Mouse (Mus musculus): ENCODE measurements around the gene Pms1. TPM values are rescaled to one million over a fixed set of nuclear protein-coding genes. Genes with fewer than 3 reads are reported as not detected.

Pms1 gene
- polyA plus RNA-seq, 1 experiment = 2.1 TPM

GRCm38 (mm10) chr1:53191234-53191633 is 105.6 kb downstream of the Pms1 start:
- H3K27me3 ChIP-seq (ENCODE audit: control insufficient read depth, insufficient read depth, insufficient read length) = no peaks in the 10 kb centered on the region
- H3K79me2 ChIP-seq (ENCODE audit: control insufficient read depth, insufficient read depth) = no peaks in the 10 kb centered on the region
- no peak overlapping the region for H3K4me3 ChIP-seq (ENCODE audit: insufficient read depth, poor library complexity, severe bottlenecking)
- H3K36me3 ChIP-seq (ENCODE audit: control insufficient read depth, insufficient read depth) = no peaks in the 10 kb centered on the region
- H3K79me3 ChIP-seq (ENCODE audit: low read depth) = no peaks in the 10 kb centered on the region
- H3ac ChIP-seq (ENCODE audit: control insufficient read depth, insufficient read length, low read depth) = no peak overlapping the region
- no peak for TF ChIP-seq MYOD1 (IDR thresholded peaks at IDR 0.05; ENCODE audit: control insufficient read depth, insufficient read length, low read depth)
- TF ChIP-seq USF1 (IDR thresholded peaks at IDR 0.05; ENCODE audit: low read depth) = no peak
- TF ChIP-seq MYOG (IDR thresholded peaks at IDR 0.05; ENCODE audit: control insufficient read depth, extremely low read depth, insufficient read length) = no peak
- no peak for TF ChIP-seq FOSL1 (IDR thresholded peaks at IDR 0.05; ENCODE audit: insufficient read depth, low read length, poor library complexity, severe bottlenecking)

GRCm38 (mm10) chr1:53189620-53190019 is 107.2 kb downstream of the Pms1 start:
- no peaks in the 10 kb centered on the region for H3K27me3 ChIP-seq (ENCODE audit: control insufficient read depth, insufficient read depth, insufficient read length)
- no peak overlapping the region for H3ac ChIP-seq (ENCODE audit: control insufficient read depth, insufficient read length, low read depth)
- H3K79me2 ChIP-seq (ENCODE audit: control insufficient read depth, insufficient read depth) = no peaks in the 10 kb centered on the region
- H3K36me3 ChIP-seq (ENCODE audit: control insufficient read depth, insufficient read depth) = no peaks in the 10 kb centered on the region
- no peak overlapping the region for H3K4me3 ChIP-seq (ENCODE audit: insufficient read depth, poor library complexity, severe bottlenecking)
- no peaks in the 10 kb centered on the region for H3K79me3 ChIP-seq (ENCODE audit: low read depth)
- TF ChIP-seq MAX (IDR thresholded peaks at IDR 0.05) (no peak), CEBPB (IDR thresholded peaks at IDR 0.05; ENCODE audit: low read depth) (no peak), MYOG (IDR thresholded peaks at IDR 0.05; ENCODE audit: control insufficient read depth, extremely low read depth, insufficient read length) (no peak)

DNA sequence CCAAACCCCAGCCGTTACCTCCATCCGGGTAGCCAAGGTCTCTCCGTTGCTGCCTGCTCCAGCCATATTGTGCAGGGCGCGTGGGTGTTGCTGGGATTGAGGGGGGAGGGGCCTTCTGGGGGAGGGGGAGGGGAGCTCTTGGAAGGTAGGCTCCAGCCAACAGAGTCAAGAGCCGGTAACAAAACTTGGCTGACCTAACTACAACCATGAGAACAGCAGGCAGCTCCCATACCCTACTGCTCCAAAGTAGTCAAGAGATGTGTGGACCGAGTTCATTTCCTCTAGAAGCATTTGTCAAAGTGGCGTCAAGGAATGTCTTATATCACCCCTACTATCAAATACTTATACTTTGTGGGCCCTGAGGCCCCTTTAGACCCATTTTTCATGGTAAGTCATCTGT is 109.3 kb downstream of the Pms1 start, which contains the start of gene 1700019A02Rik:
1700019A02Rik (minus strand) TSS at position 101 of the 400 bp plus-strand sequence.
- H3K79me2 ChIP-seq (ENCODE audit: control insufficient read depth, insufficient read depth) = no peaks in the 10 kb centered on the region
- H3K79me3 ChIP-seq (ENCODE audit: low read depth) = no peaks in the 10 kb centered on the region
- H3ac ChIP-seq (ENCODE audit: control insufficient read depth, insufficient read length, low read depth) = no peak within 1 kb of the TSS
- no peaks in the 10 kb centered on the region for H3K36me3 ChIP-seq (ENCODE audit: control insufficient read depth, insufficient read depth)
- no peak within 1 kb of the TSS for H3K4me3 ChIP-seq (ENCODE audit: insufficient read depth, poor library complexity, severe bottlenecking)
- TF ChIP-seq FOSL1 (IDR thresholded peaks at IDR 0.05; ENCODE audit: insufficient read depth, low read length, poor library complexity, severe bottlenecking) (no peak), MYOG (IDR thresholded peaks at IDR 0.05; ENCODE audit: control insufficient read depth, extremely low read depth, insufficient read length) (no peak), CTCF (IDR thresholded peaks at IDR 0.05; ENCODE audit: control insufficient read depth, insufficient read depth, insufficient read length) (no peak), MAX (IDR thresholded peaks at IDR 0.05) (no peak), CEBPB (IDR thresholded peaks at IDR 0.05; ENCODE audit: low read depth) (no peak), USF1 (IDR thresholded peaks at IDR 0.05; ENCODE audit: low read depth) (no peak), MYOD1 (IDR thresholded peaks at IDR 0.05; ENCODE audit: control insufficient read depth, insufficient read length, low read depth) (no peak)
- no peaks in the 10 kb centered on the region for H3K27me3 ChIP-seq (ENCODE audit: control insufficient read depth, insufficient read depth, insufficient read length)

DNA sequence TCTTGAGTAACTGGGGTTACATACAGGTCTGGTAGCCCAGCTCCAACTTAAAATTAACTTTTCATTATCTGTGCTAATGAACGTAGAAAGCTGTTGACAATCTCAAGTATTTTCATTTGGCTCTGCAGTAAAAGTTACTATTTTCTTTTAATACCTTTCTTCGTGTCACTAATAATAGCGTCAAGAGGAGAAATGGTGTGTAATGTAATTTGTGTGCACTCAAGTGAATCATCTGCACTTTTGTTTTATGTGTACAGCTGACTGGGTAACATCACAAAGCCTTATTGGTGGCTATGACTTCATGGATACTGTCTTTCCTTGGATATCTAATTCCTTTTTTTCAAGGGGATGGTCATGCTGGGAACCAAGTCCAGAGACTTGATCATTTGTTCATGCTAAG is 110.5 kb downstream of the Pms1 start:
- Histone ChIP-seq H3K4me3 (ENCODE audit: insufficient read depth, poor library complexity, severe bottlenecking) (no peak overlapping the region), H3K27me3 (ENCODE audit: control insufficient read depth, insufficient read depth, insufficient read length) (no peaks in the 10 kb centered on the region), H3K36me3 (ENCODE audit: control insufficient read depth, insufficient read depth) (no peaks in the 10 kb centered on the region), H3K79me3 (ENCODE audit: low read depth) (no peaks in the 10 kb centered on the region), H3ac (ENCODE audit: control insufficient read depth, insufficient read length, low read depth) (no peak overlapping the region), H3K79me2 (ENCODE audit: control insufficient read depth, insufficient read depth) (no peaks in the 10 kb centered on the region)
- no peak for TF ChIP-seq USF1 (IDR thresholded peaks at IDR 0.05; ENCODE audit: low read depth)
- no peak for TF ChIP-seq MAX (IDR thresholded peaks at IDR 0.05)
- TF ChIP-seq MYOG (IDR thresholded peaks at IDR 0.05; ENCODE audit: control insufficient read depth, extremely low read depth, insufficient read length) = no peak
- TF ChIP-seq MYOD1 (IDR thresholded peaks at IDR 0.05; ENCODE audit: control insufficient read depth, insufficient read length, low read depth) = no peak
- no peak for TF ChIP-seq FOSL1 (IDR thresholded peaks at IDR 0.05; ENCODE audit: insufficient read depth, low read length, poor library complexity, severe bottlenecking)
- no peak for TF ChIP-seq CTCF (IDR thresholded peaks at IDR 0.05; ENCODE audit: control insufficient read depth, insufficient read depth, insufficient read length)
- TF ChIP-seq CEBPB (IDR thresholded peaks at IDR 0.05; ENCODE audit: low read depth) = no peak

DNA sequence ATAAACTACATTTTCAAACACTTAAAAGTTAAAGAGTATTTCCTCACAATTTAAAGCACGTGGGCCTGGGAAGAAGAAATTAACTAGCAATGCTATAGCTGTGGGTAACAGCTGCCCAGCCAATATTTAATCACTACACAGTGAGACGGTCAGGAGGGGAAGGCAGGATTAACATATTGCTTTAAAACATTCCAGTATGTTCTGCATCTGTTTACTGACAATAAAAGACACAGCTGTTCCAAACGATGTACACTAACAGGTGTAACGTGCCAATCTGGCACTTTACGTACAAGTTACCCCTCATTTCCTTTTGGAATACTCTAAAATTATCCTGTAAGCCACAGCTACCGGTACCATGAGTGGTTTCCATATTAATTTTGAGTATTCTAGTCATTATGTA is 139.1 kb downstream of the Pms1 start:
- no peaks in the 10 kb centered on the region for H3K36me3 ChIP-seq (ENCODE audit: control insufficient read depth, insufficient read depth)
- no peaks in the 10 kb centered on the region for H3K27me3 ChIP-seq (ENCODE audit: control insufficient read depth, insufficient read depth, insufficient read length)
- no peak overlapping the region for H3ac ChIP-seq (ENCODE audit: control insufficient read depth, insufficient read length, low read depth)
- no peak overlapping the region for H3K4me3 ChIP-seq (ENCODE audit: insufficient read depth, poor library complexity, severe bottlenecking)
- TF ChIP-seq MAX (IDR thresholded peaks at IDR 0.05) (no peak), CTCF (IDR thresholded peaks at IDR 0.05; ENCODE audit: control insufficient read depth, insufficient read depth, insufficient read length) (no peak), MYOG (IDR thresholded peaks at IDR 0.05; ENCODE audit: control insufficient read depth, extremely low read depth, insufficient read length) (no peak), CEBPB (IDR thresholded peaks at IDR 0.05; ENCODE audit: low read depth) (no peak), MYOD1 (IDR thresholded peaks at IDR 0.05; ENCODE audit: control insufficient read depth, insufficient read length, low read depth) (no peak), USF1 (IDR thresholded peaks at IDR 0.05; ENCODE audit: low read depth) (no peak), FOSL1 (IDR thresholded peaks at IDR 0.05; ENCODE audit: insufficient read depth, low read length, poor library complexity, severe bottlenecking) (no peak)
- no peaks in the 10 kb centered on the region for H3K79me3 ChIP-seq (ENCODE audit: low read depth)
- H3K79me2 ChIP-seq (ENCODE audit: control insufficient read depth, insufficient read depth) = no peaks in the 10 kb centered on the region

Other genes starting within 250 kb of the Pms1 start
- gene Mstn, start 235.4 kb downstream of the Pms1 start, polyA plus RNA-seq (2012; fragmentation: generic; extraction: Trizol) = not detected
- gene 1700019A02Rik, start 109.4 kb downstream of the Pms1 start, polyA plus RNA-seq (2012; fragmentation: generic; extraction: Trizol) = not detected
- 9.3 TPM for gene Ormdl1, start 77 bp upstream of the Pms1 start, polyA plus RNA-seq (2012; fragmentation: generic; extraction: Trizol)
- not detected for gene Gm28778, start 93 bp upstream of the Pms1 start, polyA plus RNA-seq (2012; fragmentation: generic; extraction: Trizol)
- gene Osgepl1, start 16.6 kb upstream of the Pms1 start, polyA plus RNA-seq (2012; fragmentation: generic; extraction: Trizol) = 6.2 TPM
- not detected for gene Asdurf, start 55.6 kb upstream of the Pms1 start, polyA plus RNA-seq (2012; fragmentation: generic; extraction: Trizol)
- 0.09 TPM for gene Gm28551, start 55.6 kb upstream of the Pms1 start, polyA plus RNA-seq (2012; fragmentation: generic; extraction: Trizol)
- gene Asnsd1, start 55.7 kb upstream of the Pms1 start, polyA plus RNA-seq (2012; fragmentation: generic; extraction: Trizol) = 31.9 TPM